ENCODE assay signal across 8 mouse cellular contexts in genomic region chr3:89322131-89322500, GRCm38 (mm10). TPM values are rescaled to one million over a fixed set of nuclear protein-coding genes. Genes with fewer than 3 reads are reported as not detected.
DNase-seq lines count a peak whose midpoint lies in the region; ATAC-seq and TF ChIP-seq lines count a peak whose summit lies in the region.

No protein-coding gene starts in this region.

- peaks cover 3% of the 10 kb centered on the region; the same call in 1 of the 2 replicates for H3K4me1 ChIP-seq in bone marrow macrophage, adult 2 months (ENCODE audit: control insufficient read depth, insufficient read depth, low read length)
- peaks cover 50% of the 10 kb centered on the region for H3K4me1 ChIP-seq in hindbrain, embryonic 15.5 days (replicated peaks)
- H3K4me1 ChIP-seq in midbrain, embryonic 15.5 days, result peaks cover 41% of the 10 kb centered on the region

- H3K36me3 ChIP-seq in hindbrain, embryonic 15.5 days, result no peaks in the 10 kb centered on the region
- H3K36me3 ChIP-seq in midbrain, embryonic 15.5 days (replicated peaks), result no peaks in the 10 kb centered on the region

- 1% methylated on average over 14 of the region's 14 CpGs for WGBS in hindbrain, embryonic 15.5 days
- 0% methylated on average over 14 of the region's 14 CpGs for WGBS in midbrain, embryonic 15.5 days

- TF ChIP-seq POLR2A in bone marrow macrophage, adult 2 months (IDR thresholded peaks at IDR 0.05; ENCODE audit: borderline replicate concordance, low read depth, low read length), result no peak

- no peak overlapping the region for H3K27ac ChIP-seq in bone marrow macrophage, adult 2 months (ENCODE audit: insufficient read depth, low read depth, low read length)
- peak overlapping the region; percentile 91 for H3K27ac ChIP-seq in hindbrain, embryonic 15.5 days (replicated peaks)
- H3K27ac ChIP-seq in midbrain, embryonic 15.5 days, result peak overlapping the region; percentile 85

- peaks cover 4% of the 10 kb centered on the region; the same call in 1 of the 2 replicates for H3K27me3 ChIP-seq in hindbrain, embryonic 15.5 days
- peaks cover 12% of the 10 kb centered on the region for H3K27me3 ChIP-seq in midbrain, embryonic 15.5 days (replicated peaks)

- H3K4me2 ChIP-seq in hindbrain, embryonic 15.5 days, result peak overlapping the region; percentile 86
- peak overlapping the region; percentile 84 for H3K4me2 ChIP-seq in midbrain, embryonic 15.5 days

- peak overlapping the region; percentile 74 for H3K9ac ChIP-seq in hindbrain, embryonic 15.5 days
- peak overlapping the region; percentile 77 for H3K9ac ChIP-seq in midbrain, embryonic 15.5 days

- H3K4me3 ChIP-seq in bone marrow macrophage, adult 2 months (ENCODE audit: insufficient read depth, low read length), result peak overlapping the region; percentile 38
- H3K4me3 ChIP-seq in hindbrain, embryonic 15.5 days, result peak overlapping the region; percentile 66
- peak overlapping the region; percentile 78 for H3K4me3 ChIP-seq in midbrain, embryonic 15.5 days

- H3K9me3 ChIP-seq in hindbrain, embryonic 15.5 days, result no peaks in the 10 kb centered on the region
- H3K9me3 ChIP-seq in midbrain, embryonic 15.5 days, result no peaks in the 10 kb centered on the region

- peak; percentile 21 for DNase-seq in kidney, adult 18-20 months
- no peak for DNase-seq in kidney, postnatal 10 days
- DNase-seq in left cerebral cortex, adult 11 months (ENCODE audit: low spot score), result no peak
- no peak for DNase-seq in layer of hippocampus, adult 8-10 months (ENCODE audit: low spot score in 2 of 2)

- ATAC-seq in hindbrain, embryonic 15.5 days (ENCODE audit: low FRiP score, low read depth), result no peak; the same call in 1 of the 2 replicates
- peak; percentile 2; the same call in 1 of the 2 replicates for ATAC-seq in midbrain, embryonic 15.5 days (replicated peaks)
- ATAC-seq in cerebellum, adult (ENCODE audit: insufficient number of reproducible peaks, low FRiP score, low TSS enrichment), result no peak

- TF ChIP-seq CTCF in bone marrow macrophage, adult 2 months (IDR thresholded peaks at IDR 0.05; ENCODE audit: low read depth, low read length), result no peak

RNA-seq across cellular contexts. Expression of gene Efna3, which starts 0.6 kb away (rescaled TPM):
- not detected in 2 replicates for polyA plus RNA-seq in bone marrow macrophage, adult 2 months (2012; ENCODE audit: insufficient read depth, insufficient read length, missing spikeins)
- polyA plus RNA-seq in hindbrain, embryonic 15.5 days (2015; fragmentation: Nextera tagmentation; extraction: Ambion mirVana), result 62.4 and 72.3 TPM in 2 replicates
- 40.5 and 43.0 TPM in 2 replicates for polyA plus RNA-seq in midbrain, embryonic 15.5 days (2015; fragmentation: Nextera tagmentation; extraction: Ambion mirVana)
- 10 to 100 TPM; 57.7 to 72.8 (median 60.8) TPM for total RNA-seq in layer of hippocampus, adult 8-10 months (2022)

RNA-seq across cellular contexts. Expression of gene Efna4, which starts 15.7 kb away (rescaled TPM):
- polyA plus RNA-seq in bone marrow macrophage, adult 2 months (2012; ENCODE audit: insufficient read depth, insufficient read length, missing spikeins), result not detected in 2 replicates
- 6.0 and 7.4 TPM in 2 replicates for polyA plus RNA-seq in hindbrain, embryonic 15.5 days (2015; fragmentation: Nextera tagmentation; extraction: Ambion mirVana)
- polyA plus RNA-seq in midbrain, embryonic 15.5 days (2015; fragmentation: Nextera tagmentation; extraction: Ambion mirVana), result 4.3 and 5.8 TPM in 2 replicates
- total RNA-seq in layer of hippocampus, adult 8-10 months (2022), result 1 to 10 TPM in 3 of 4 experiments, under 1 TPM in 1; 0.96 to 1.4 (median 1.1) TPM

RNA-seq across cellular contexts. Expression of gene Adam15, which starts 27.7 kb away (rescaled TPM):
- polyA plus RNA-seq in bone marrow macrophage, adult 2 months (2012; ENCODE audit: insufficient read depth, insufficient read length, missing spikeins), result 315 and 328 TPM in 2 replicates
- 71.0 and 77.1 TPM in 2 replicates for polyA plus RNA-seq in hindbrain, embryonic 15.5 days (2015; fragmentation: Nextera tagmentation; extraction: Ambion mirVana)
- polyA plus RNA-seq in midbrain, embryonic 15.5 days (2015; fragmentation: Nextera tagmentation; extraction: Ambion mirVana), result 59.5 and 62.2 TPM in 2 replicates
- 100 to 1,000 TPM; 129 to 141 (median 137) TPM for total RNA-seq in layer of hippocampus, adult 8-10 months (2022)

RNA-seq across cellular contexts. Expression of gene Dcst2, which starts 39.7 kb away (rescaled TPM):
- polyA plus RNA-seq in bone marrow macrophage, adult 2 months (2012; ENCODE audit: insufficient read depth, insufficient read length, missing spikeins), result not detected in 2 replicates
- polyA plus RNA-seq in hindbrain, embryonic 15.5 days (2015; fragmentation: Nextera tagmentation; extraction: Ambion mirVana), result 0.09 and 0.34 TPM in 2 replicates
- polyA plus RNA-seq in midbrain, embryonic 15.5 days (2015; fragmentation: Nextera tagmentation; extraction: Ambion mirVana), result 0.14 and 0.17 TPM in 2 replicates
- under 1 TPM; 0.32 to 0.47 (median 0.39) TPM for total RNA-seq in layer of hippocampus, adult 8-10 months (2022)

RNA-seq across cellular contexts. Expression of gene Efna1, which starts 41.2 kb away (rescaled TPM):
- 0.96 TPM in 1 of 2 replicates, not detected in the other for polyA plus RNA-seq in bone marrow macrophage, adult 2 months (2012; ENCODE audit: insufficient read depth, insufficient read length, missing spikeins)
- polyA plus RNA-seq in hindbrain, embryonic 15.5 days (2015; fragmentation: Nextera tagmentation; extraction: Ambion mirVana), result 8.9 and 9.1 TPM in 2 replicates
- 8.0 and 10.2 TPM in 2 replicates for polyA plus RNA-seq in midbrain, embryonic 15.5 days (2015; fragmentation: Nextera tagmentation; extraction: Ambion mirVana)
- 10 to 100 TPM in 2 of 4 experiments, 1 to 10 TPM in 2; 7.9 to 12.6 (median 10.5) TPM for total RNA-seq in layer of hippocampus, adult 8-10 months (2022)

Comparison
In these comparisons a context has a peak if more than half of its experiments do, and no peak if none do; other contexts are left out.
1. RNA of gene Efna3, which starts 0.6 kb away (polyA plus RNA-seq): 62.4 to 72.3 TPM in hindbrain, embryonic 15.5 days and 40.5 to 43.0 TPM in midbrain, embryonic 15.5 days; not detected in bone marrow macrophage, adult 2 months; every median in the first group is over 10 times any median in the second.
2. Peak in every context shown above with its lines, with median percentiles within 50 percentile points of each other: H3K4me3 ChIP-seq.